Mouse (Mus musculus) T-helper 17 cell (primary cell): ENCODE measurements around the gene Nadk2.

Source experiments
- in situ Hi-C, 2 experiments: fragments of 300-600 bp; cut with MboI, MseI; formaldehyde crosslinking; loops; 1 replicate in 1 of 2; 2 replicates in 1 of 2; pipeline ENCODE4 v1.15.1; 2025; ENCODE audit warnings: high pct_unique_total_duplicates in 2 of 2

The Nadk2 gene

DNA sequence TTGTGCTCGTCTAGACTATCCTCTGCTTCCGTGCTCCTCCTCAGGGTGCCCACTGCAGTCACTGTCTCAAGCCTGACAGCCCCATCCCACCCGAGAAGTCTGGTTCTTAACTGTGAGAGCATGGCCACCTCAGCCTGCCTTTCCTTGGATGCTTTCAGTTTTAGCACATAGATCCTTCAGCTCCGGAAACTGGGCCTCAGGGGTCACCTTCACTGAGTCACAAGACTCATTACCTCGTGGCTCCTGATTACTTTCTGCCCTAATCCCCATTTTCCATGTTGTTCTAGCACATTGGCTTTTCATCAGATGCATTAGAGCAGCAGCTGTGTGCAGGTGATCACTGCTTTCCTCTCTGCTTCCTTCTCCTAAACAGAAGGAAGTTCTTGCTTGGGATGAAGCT lies 16.4 kb downstream of the Nadk2 start:
- in situ Hi-C loops = no loop called here

DNA sequence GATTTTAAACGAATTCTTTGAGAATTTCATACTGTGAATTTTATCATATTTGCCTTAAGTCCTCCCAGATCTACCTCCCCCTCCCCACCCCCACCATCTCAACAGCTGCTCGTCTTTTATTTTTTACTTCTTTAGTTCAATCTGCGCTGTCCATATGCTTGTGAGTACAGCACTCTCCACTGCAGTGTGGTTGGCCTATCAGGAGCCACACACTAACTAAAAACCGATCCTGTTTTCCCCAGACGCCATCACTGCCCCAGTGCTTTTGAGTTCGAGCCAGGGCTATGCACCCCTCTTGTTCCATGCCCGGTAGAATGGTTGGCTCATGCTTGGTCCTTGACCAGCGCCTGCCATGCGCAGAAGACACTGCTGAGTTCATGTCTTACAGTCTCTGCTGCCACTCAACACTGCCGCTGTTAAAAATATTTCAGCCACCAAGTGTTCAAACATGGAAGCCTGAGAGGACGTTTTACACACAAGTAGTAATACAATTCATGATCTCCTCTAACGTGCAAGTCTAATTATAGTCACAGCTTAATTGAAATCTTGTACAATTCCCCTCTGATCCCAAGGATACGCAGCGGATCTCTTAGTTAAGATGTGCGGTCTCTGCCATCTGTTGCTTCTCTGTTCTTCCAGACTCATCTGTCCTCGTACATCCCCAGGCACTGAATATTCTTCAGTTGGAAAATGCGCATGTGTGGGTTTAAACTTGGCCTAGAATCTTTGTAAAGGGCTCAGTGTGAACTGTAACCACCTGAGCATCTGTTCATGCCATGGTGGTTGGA lies 17.0 kb downstream of the Nadk2 start:
- in situ Hi-C loops = no loop called here

DNA sequence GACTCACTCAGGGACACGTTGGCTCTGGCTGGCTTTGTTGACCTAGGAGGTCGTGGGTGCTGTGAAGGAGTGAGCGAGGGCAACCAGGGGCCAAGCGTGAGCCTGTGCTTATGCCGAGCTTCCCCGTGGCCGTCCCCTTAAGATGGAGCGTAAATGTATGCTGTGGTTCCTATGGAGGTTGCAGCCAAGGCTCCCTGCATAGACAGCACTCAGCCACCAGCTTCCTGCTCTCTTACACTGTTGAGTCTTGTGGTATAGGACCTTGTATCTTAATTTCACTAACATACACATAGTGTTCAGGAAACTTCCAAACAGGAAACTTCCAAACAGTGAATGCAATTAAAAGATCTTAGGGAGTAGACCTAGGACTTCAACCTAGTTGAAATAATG lies 17.6 kb downstream of the Nadk2 start:
- in situ Hi-C loops = no loop called here

DNA sequence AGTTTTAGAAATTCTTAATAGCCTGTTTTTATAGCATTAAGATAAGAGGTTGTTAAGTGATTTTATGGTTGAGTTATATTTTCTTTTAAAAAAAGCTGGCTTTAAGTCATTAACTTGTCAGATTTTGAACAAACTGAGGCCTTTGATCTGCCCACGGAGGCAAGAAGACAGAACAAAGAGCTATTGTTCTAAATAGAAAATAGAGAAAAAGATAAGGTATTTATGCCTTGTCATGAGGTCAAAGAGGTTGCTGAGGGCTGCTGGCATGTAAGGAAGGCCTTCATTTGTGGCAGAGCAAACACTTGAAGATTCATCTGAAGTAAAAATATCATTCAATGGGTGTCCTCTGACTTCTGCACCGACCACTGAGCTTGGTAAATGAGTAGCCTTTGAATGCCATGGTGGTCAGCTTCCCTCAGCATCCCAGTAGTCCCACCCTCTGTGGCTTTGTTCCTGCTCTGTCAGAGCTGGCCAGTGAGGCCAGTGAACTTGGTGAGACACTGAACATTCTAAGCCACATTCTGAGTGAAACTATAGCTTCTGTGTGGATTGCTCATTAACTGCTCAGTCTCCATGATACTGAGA lies 18.2 kb downstream of the Nadk2 start:
- in situ Hi-C loops = no loop called here

- in situ Hi-C loops = no loop called here
These were observed 19.6 kb downstream of the Nadk2 start for GRCm38 (mm10) chr15:9090662-9091061.

GRCm38 (mm10) chr15:9093598-9094365 lies 22.7 kb downstream of the Nadk2 start:
- in situ Hi-C loops = no loop called here

GRCm38 (mm10) chr15:9094366-9094750 lies 23.3 kb downstream of the Nadk2 start:
- in situ Hi-C loops = no loop called here

GRCm38 (mm10) chr15:9096865-9097264 lies 25.8 kb downstream of the Nadk2 start:
- in situ Hi-C loops = no loop called here

- in situ Hi-C loops = no loop called here
These were observed 29.5 kb downstream of the Nadk2 start for GRCm38 (mm10) chr15:9100446-9101077.

GRCm38 (mm10) chr15:9106303-9107074 lies 35.4 kb downstream of the Nadk2 start:
- in situ Hi-C loops = no loop called here

DNA sequence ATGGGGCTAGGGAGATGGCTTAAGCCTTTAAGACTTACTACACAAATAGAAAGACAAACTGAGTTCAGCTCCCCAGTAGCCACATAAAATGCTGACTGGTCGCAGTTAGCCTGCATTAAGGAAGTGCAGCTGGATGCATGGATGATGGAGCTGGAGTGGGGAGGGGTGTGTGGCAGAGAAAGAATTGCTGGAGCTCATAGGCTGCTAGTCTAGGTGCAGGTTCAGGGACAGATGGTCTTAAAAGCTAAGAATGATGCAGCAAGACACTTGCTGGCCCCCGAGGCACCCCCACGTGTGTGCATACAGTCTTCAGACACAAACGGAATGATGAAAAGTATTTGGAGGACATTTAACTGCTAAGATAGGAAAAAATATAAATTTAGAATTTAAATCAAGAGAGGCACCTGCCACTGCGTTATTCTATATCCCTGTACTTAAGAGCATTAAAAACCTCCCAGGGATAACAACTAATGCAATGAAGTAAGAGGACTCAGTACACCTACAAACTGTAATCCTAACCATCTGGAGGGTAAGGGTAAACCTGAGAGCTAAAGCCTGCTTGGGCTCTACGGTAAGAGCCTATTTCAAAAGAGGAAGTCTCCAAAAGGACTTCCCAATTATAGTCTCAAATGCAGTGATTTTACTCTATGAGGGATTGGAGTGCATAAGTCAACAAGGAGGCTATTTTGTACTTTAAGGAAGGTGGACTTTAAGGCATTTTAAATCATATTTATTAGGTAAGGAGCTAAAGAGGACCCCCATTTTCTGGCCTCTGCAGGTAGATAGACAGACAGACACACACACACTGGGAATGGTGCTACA lies 39.7 kb downstream of the Nadk2 start:
- in situ Hi-C loops = loop anchor here in 1 of 2 experiments (10.0 kb wide), 1 partner anchor 794 kb away; no protein-coding TSS in a partner anchor

GRCm38 (mm10) chr15:9111648-9112047 lies 40.6 kb downstream of the Nadk2 start:
- in situ Hi-C loops = loop anchor here in 1 of 2 experiments (10.0 kb wide), 1 partner anchor 793 kb away; no protein-coding TSS in a partner anchor

GRCm38 (mm10) chr15:9113556-9113955 lies 42.5 kb downstream of the Nadk2 start:
- in situ Hi-C loops = loop anchor here in 1 of 2 experiments (10.0 kb wide), 1 partner anchor 791 kb away; no protein-coding TSS in a partner anchor

DNA sequence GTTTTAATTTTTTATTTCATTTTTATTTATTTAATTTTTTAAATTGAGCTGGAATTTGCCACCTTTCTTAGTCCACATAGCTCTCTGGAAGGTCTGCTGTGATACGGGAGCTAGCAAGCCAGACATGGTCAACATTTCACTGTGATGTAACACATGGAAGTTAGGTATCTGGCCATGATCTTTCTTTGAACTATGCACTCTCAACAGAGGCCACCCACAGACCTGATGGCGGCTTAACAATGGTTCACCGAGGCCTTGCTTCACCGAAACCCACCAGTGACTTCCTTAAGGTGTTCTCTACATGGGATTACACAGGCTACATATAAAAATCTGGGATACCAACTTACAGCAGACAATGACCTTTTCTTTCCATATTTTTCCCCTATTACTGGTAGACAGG lies 43.1 kb downstream of the Nadk2 start:
- in situ Hi-C loops = loop anchor here in 1 of 2 experiments (10.0 kb wide), 1 partner anchor 791 kb away; no protein-coding TSS in a partner anchor

- in situ Hi-C loops = loop anchor here in 1 of 2 experiments (10.0 kb wide), 1 partner anchor 790 kb away; no protein-coding TSS in a partner anchor
These were observed 43.5 kb downstream of the Nadk2 start for GRCm38 (mm10) chr15:9114599-9114998.

DNA sequence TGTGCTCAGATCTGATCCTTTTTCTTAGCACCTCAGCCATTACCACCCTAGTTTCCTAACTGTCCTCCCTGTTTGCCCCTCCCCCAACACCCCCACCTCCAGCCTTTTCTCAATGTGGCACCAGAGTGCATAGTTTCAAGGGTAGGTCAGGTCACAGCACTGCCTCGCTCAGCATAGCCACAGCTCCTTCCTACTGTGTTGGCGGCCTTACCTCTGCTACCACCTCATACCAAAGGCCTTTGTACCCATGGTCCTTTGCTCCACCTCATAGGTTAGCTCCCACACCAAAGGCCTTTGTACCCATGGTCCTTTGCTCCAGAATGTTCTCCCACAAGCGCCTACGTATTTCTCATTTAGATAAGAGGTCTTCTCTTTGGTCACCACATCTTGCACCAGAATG lies 47.8 kb downstream of the Nadk2 start:
- in situ Hi-C loops = loop anchor here in 1 of 2 experiments (5.0 to 10.0 kb wide), 2 partner anchors 786 to 1363 kb away; no protein-coding TSS in a partner anchor

- in situ Hi-C loops = no loop called here
These were observed 49.0 kb downstream of the Nadk2 start for GRCm38 (mm10) chr15:9120081-9120480.

- in situ Hi-C loops = no loop called here
These were observed 51.9 kb downstream of the Nadk2 start for GRCm38 (mm10) chr15:9122989-9123388.

DNA sequence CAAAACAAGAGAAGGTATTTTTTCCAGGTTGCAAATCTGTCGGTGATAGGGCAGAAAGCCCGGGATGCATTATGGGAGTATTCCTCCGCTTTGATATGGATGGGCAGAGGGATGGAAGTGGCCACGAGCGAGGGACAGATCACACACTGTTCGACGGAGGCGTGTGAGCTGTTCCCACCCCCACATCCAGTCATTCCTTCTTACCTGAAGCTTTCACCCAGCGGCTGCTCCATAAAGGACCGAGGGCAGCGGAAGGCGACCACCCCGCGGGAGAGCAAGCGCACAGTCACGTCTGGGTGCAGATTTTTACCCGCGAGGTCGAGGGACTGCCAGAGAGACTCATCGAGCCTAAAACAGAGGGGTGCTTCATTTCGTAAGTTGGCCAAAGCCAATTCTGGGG lies 53.8 kb downstream of the Nadk2 start:
- in situ Hi-C loops = no loop called here
